Mouse (Mus musculus) hindbrain, postnatal 0 days (tissue): ENCODE results near the gene Ephx4. TPM values are rescaled to one million over a fixed set of nuclear protein-coding genes. Genes with fewer than 3 reads are reported as not detected.

Experiments
- ATAC-seq: fragments of 200-750 bp; cut with Nextera tagmentation; 2 replicates; pipeline ENCODE4 v1.8.0; 2017; ENCODE audit warnings: mild to moderate bottlenecking, moderate TSS enrichment, moderate library complexity
- DNase-seq: peaks from one replicate; pipeline ENCODE4 v3.0.0-alpha.2; 2015; ENCODE audit warnings: low spot score
- H3K27ac ChIP-seq: fragments of 300-500 bp; sonication (generic); 2 replicates; pipeline ENCODE4 v1.5.1; 2014; ENCODE audit warnings: mild to moderate bottlenecking
- H3K27me3 ChIP-seq: fragments of 300-500 bp; sonication (generic); 2 replicates; pipeline ENCODE4 v1.6.1; 2014; ENCODE audit warnings: low read length, mixed read lengths; ENCODE audit not compliant: insufficient read depth
- H3K36me3 ChIP-seq: fragments of 300-500 bp; sonication (generic); 2 replicates; pipeline ENCODE4 v1.6.1; 2014; ENCODE audit warnings: low read length, mixed read lengths; ENCODE audit not compliant: insufficient read depth
- H3K4me1 ChIP-seq: fragments of 300-500 bp; sonication (generic); 2 replicates; pipeline ENCODE4 v1.6.1; 2014; ENCODE audit warnings: antibody characterized with exemption, low read length, mixed read lengths; ENCODE audit not compliant: insufficient read depth
- H3K4me2 ChIP-seq: fragments of 300-500 bp; sonication (generic); 2 replicates; pipeline ENCODE4 v1.6.1; 2014; ENCODE audit warnings: low read depth, mild to moderate bottlenecking, low read length, moderate library complexity, mixed read lengths
- H3K4me3 ChIP-seq: fragments of 300-500 bp; sonication (generic); 2 replicates; pipeline ENCODE4 v1.5.1; 2014; ENCODE audit warnings: low read length
- H3K9ac ChIP-seq: fragments of 300-500 bp; sonication (generic); replicated peaks from 2 replicates; pipeline ENCODE4 v1.6.1; 2014; ENCODE audit warnings: mild to moderate bottlenecking, low read length, moderate library complexity, mixed read lengths
- H3K9me3 ChIP-seq: fragments of 300-500 bp; sonication (generic); 2 replicates; pipeline ENCODE4 v1.6.1; 2016; ENCODE audit warnings: low read length, mixed read lengths
- CTCF ChIP-seq: IDR thresholded peaks from 2 replicates; pipeline ENCODE4 v1.5.1; 2016; ENCODE audit warnings: antibody characterized with exemption, control low read depth, low read depth
- WGBS: fragments of 180-500 bp; shearing (Covaris S2); extraction: QIAGEN DNeasy Blood & Tissue Kit; methylation state at CpG from one replicate; pipeline ENCODE4 v1.1.7; 2014; 5-methylcytosine and 5-hydroxymethylcytosine counted together
- polyA plus RNA-seq: library from polyadenylated mRNA; unstranded; fragments of >200 nt; fragmentation: Nextera tagmentation; extraction: Ambion mirVana; gene quantifications from 2 replicates; pipeline ENCODE4 v1.2.1, GENCODE M21; 2015
- total RNA-seq: library from RNA; depleted of rRNA; stranded (reverse); fragments of >200 nt; gene quantifications from 2 replicates; pipeline ENCODE4 v1.2.3, GENCODE M21; 2014; rRNA removed

Ephx4 gene
- total and polyA plus RNA-seq, 2 experiments from 2014 or later = 1.8 to 5.5 TPM

DNA sequence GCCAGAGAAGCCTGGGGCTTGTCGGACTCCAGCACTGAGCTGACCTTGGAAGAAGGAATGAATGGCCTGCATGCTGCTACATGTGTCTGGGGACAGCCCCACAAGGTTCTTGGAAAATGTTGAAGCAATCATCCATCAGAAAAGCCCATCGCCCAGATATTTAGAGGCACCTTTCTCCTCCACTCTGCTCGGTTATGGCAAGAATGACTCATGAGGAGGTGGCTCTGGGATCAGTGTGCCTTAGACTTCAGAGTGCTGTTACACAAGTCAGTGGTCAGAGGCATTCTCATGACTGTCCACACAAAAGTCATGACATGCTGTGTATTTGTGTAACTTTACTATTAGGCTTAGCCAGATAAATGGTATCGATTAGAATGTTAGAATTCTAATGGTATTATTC is 64.6 kb downstream of the Ephx4 start:
- DNase-seq (no peak), ATAC-seq (no peak)
- Histone ChIP-seq H3K4me3 (no peak overlapping the region), H3K9ac (no peak overlapping the region), H3K4me2 (no peak overlapping the region), H3K27me3 (no peaks in the 10 kb centered on the region), H3K4me1 (no peaks in the 10 kb centered on the region), H3K36me3 (peaks cover 10% of the 10 kb centered on the region), H3K27ac (no peak overlapping the region), H3K9me3 (no peaks in the 10 kb centered on the region)
- TF ChIP-seq CTCF = no peak
- WGBS = 78% methylated on average over 4 of the region's 4 CpGs

DNA sequence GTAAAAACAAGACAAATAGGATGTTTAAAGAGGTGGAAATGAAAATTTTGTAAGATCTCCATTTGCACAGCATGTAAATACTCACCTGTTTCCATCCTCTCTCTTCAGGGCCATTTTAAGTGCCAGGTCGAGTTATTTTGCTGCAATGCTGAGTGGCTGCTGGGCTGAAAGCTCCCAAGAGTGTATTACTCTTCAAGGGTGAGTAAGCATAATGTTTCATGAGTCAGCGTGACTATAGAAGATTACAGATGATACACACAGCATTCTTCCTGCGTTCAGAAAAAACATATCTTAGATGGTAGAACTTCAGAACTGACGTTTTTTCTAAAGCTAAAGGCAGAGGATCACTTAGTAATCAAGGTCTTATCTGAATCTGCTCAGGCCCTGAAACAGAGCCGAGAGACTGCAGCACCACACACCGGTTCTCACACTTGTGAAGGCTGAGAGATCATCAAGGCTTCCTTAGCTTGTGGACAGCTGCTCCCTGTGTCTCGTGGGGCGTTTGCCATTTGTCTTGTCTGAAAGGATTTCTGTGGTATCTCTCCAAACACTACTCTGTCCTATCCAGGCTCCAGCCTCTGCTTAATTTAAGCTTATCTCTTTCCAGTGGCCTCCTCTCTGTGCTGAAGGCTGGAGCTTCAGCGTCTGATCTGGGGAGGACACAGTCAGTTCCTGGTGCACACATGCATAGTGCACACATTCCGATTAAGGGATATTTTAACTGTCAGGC is 68.2 kb downstream of the Ephx4 start:
- Histone ChIP-seq H3K9ac (no peak overlapping the region), H3K27ac (no peak overlapping the region), H3K27me3 (no peaks in the 10 kb centered on the region), H3K4me1 (no peaks in the 10 kb centered on the region), H3K9me3 (no peaks in the 10 kb centered on the region), H3K36me3 (peaks cover 10% of the 10 kb centered on the region), H3K4me3 (no peak overlapping the region), H3K4me2 (no peak overlapping the region)
- ATAC-seq (no peak), DNase-seq (no peak)
- TF ChIP-seq CTCF = no peak
- 77% methylated on average over 10 of the region's 10 CpGs for WGBS

Other genes starting within 250 kb of the Ephx4 start
- 21.7 and 21.8 TPM in 2 replicates for gene Tgfbr3, start 113.1 kb upstream of the Ephx4 start, total RNA-seq
- gene Tgfbr3, start 113.1 kb upstream of the Ephx4 start, polyA plus RNA-seq = 4.6 and 4.8 TPM in 2 replicates
- gene Brdt, start 71.6 kb upstream of the Ephx4 start, total RNA-seq = 4.8 and 5.1 TPM in 2 replicates
- gene Brdt, start 71.6 kb upstream of the Ephx4 start, polyA plus RNA-seq = 3.8 and 4.7 TPM in 2 replicates
- gene Lpcat2b, start 28.8 kb downstream of the Ephx4 start, total RNA-seq = not detected in 2 replicates
- gene Lpcat2b, start 28.8 kb downstream of the Ephx4 start, polyA plus RNA-seq = not detected in 2 replicates
- gene Btbd8, start 35.3 kb downstream of the Ephx4 start, total RNA-seq = 26.5 and 28.8 TPM in 2 replicates
- 22.4 and 23.0 TPM in 2 replicates for gene Btbd8, start 35.3 kb downstream of the Ephx4 start, polyA plus RNA-seq
- gene Gm42669, start 104.9 kb downstream of the Ephx4 start, total RNA-seq = 0.16 and 0.32 TPM in 2 replicates
- 0.43 and 0.64 TPM in 2 replicates for gene Gm42669, start 104.9 kb downstream of the Ephx4 start, polyA plus RNA-seq
- 0.10 and 0.18 TPM in 2 replicates for gene 1700028K03Rik, start 132.0 kb downstream of the Ephx4 start, total RNA-seq
- gene 1700028K03Rik, start 132.0 kb downstream of the Ephx4 start, polyA plus RNA-seq = 0.25 and 0.34 TPM in 2 replicates
- 11.1 and 14.3 TPM in 2 replicates for gene Rpap2, start 194.6 kb downstream of the Ephx4 start, total RNA-seq
- 21.5 and 23.4 TPM in 2 replicates for gene Rpap2, start 194.6 kb downstream of the Ephx4 start, polyA plus RNA-seq
- gene Glmn, start 195.2 kb downstream of the Ephx4 start, total RNA-seq = 6.6 and 17.8 TPM in 2 replicates
- 32.6 and 33.6 TPM in 2 replicates for gene Glmn, start 195.2 kb downstream of the Ephx4 start, polyA plus RNA-seq